Mouse (Mus musculus): ENCODE measurements around the gene Ccdc60. TPM values are rescaled to one million over a fixed set of nuclear protein-coding genes. Genes with fewer than 3 reads are reported as not detected.
A peak's percentile ranks its signal among the peaks of the same experiment; 100 is the strongest.
"Not testable (repeated sequence)": the region's sequence is repeated elsewhere in the genome, so short reads cannot be mapped to it uniquely, and the experiment has no call there.

Ccdc60 gene
- polyA plus RNA-seq, 1 experiment: 0.08 TPM

DNA sequence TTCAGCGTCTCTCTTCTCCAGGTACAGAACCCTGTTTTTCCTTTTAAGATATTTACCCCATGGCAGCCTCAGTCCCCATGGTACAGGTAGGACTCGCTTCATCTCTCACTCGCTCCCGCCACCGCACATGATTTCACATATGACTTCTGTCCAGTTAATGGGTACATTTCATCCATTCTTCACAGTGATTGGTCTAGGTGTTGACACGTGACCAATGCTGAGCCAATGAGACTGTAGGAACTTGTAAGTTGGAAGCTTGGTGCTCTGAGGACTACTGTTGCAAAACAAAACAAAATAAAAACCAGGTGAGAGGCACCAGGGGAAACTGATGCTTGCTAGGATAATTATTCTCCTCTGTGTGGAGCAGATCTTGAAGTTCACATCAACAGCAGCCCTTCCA lies 22.9 kb upstream of the Ccdc60 start:
- no peak overlapping the region for H3K4me3 ChIP-seq (ENCODE audit: insufficient read depth, low read depth, low read length)
- no peak for DNase-seq
- no peaks in the 10 kb centered on the region for H3K27me3 ChIP-seq (replicated peaks; ENCODE audit: control insufficient read depth, insufficient read depth, low read length)
- 94% methylated on average over 6 of the region's 6 CpGs for WGBS
- TF ChIP-seq CTCF (conservative IDR thresholded peaks at IDR 0.05; ENCODE audit: insufficient read depth, insufficient read length, low read depth, low read length) (no peak), POLR2A (IDR thresholded peaks at IDR 0.05; ENCODE audit: low read depth, low read length) (no peak)
- H3K4me1 ChIP-seq (ENCODE audit: control insufficient read depth, insufficient read depth, low read length): no peaks in the 10 kb centered on the region
- no peak overlapping the region for H3K27ac ChIP-seq (ENCODE audit: insufficient read depth, low read depth, low read length)
- no peaks in the 10 kb centered on the region for H3K36me3 ChIP-seq (ENCODE audit: control insufficient read depth, insufficient read depth, low read length)

DNA sequence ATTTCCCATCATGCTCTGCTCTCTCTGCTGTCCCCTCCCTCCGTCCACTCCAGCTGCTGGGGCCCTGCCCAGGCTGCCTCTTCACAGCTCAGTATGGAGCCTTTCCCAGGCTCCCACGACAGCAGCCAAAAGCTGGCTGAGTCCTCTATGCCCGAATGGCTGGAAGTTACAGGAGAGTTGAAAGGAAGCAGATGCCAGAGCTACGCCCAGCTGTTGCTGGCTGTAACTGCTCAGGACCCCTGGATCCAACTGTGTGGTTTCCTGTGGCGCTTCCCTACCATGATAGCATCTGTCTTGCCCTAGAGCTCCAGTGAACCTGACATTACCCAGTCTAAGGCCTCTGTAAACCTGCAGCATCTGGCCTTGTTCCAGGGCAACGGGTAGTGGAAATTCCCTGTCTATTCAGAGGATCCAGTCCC lies 20.6 kb upstream of the Ccdc60 start:
- Histone ChIP-seq H3K4me1 (ENCODE audit: control insufficient read depth, insufficient read depth, low read length) (no peaks in the 10 kb centered on the region), H3K4me3 (ENCODE audit: insufficient read depth, low read depth, low read length) (no peak overlapping the region), H3K27me3 (replicated peaks; ENCODE audit: control insufficient read depth, insufficient read depth, low read length) (no peaks in the 10 kb centered on the region), H3K27ac (ENCODE audit: insufficient read depth, low read depth, low read length) (no peak overlapping the region), H3K36me3 (ENCODE audit: control insufficient read depth, insufficient read depth, low read length) (no peaks in the 10 kb centered on the region)
- peak; percentile 54 for DNase-seq
- 28% methylated on average over 6 of the region's 6 CpGs for WGBS
- TF ChIP-seq CTCF (conservative IDR thresholded peaks at IDR 0.05; ENCODE audit: insufficient read depth, insufficient read length, low read depth, low read length): no peak
- TF ChIP-seq POLR2A (IDR thresholded peaks at IDR 0.05; ENCODE audit: low read depth, low read length): no peak

- DNase-seq: peak; percentile 39
- no peak overlapping the region for H3K4me3 ChIP-seq (ENCODE audit: insufficient read depth, low read depth, low read length)
- H3K4me1 ChIP-seq (ENCODE audit: control insufficient read depth, insufficient read depth, low read length): no peaks in the 10 kb centered on the region
- H3K36me3 ChIP-seq (ENCODE audit: control insufficient read depth, insufficient read depth, low read length): no peaks in the 10 kb centered on the region
- no peaks in the 10 kb centered on the region for H3K27me3 ChIP-seq (replicated peaks; ENCODE audit: control insufficient read depth, insufficient read depth, low read length)
- no peak for TF ChIP-seq POLR2A (IDR thresholded peaks at IDR 0.05; ENCODE audit: low read depth, low read length)
- TF ChIP-seq CTCF (conservative IDR thresholded peaks at IDR 0.05; ENCODE audit: insufficient read depth, insufficient read length, low read depth, low read length): no peak
- no peak overlapping the region for H3K27ac ChIP-seq (ENCODE audit: insufficient read depth, low read depth, low read length)
- 71% methylated on average over 4 of the region's 4 CpGs for WGBS
Measured at GRCm38 (mm10) chr5:116305557-116305956, 16.8 kb upstream of the Ccdc60 start.

DNA sequence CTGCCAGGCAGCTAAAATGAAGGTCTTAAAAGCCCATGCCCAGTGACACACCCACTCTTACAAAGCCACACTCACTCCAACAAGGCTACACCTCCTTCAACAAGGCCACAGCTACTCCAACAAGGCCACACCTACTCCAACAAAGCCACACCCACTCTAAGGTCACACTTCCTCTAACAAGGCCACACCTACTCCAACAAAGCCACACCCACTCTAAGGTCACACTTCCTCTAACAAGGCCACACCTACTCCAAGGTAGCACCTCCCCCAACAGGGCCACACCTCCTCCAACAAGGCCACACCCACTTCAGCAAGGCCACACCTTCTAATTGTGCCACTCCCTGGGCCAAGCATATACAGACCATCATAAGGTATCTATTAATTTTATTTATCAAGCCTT lies 16.4 kb upstream of the Ccdc60 start:
- H3K36me3 ChIP-seq (ENCODE audit: control insufficient read depth, insufficient read depth, low read length); DNase-seq; H3K4me3 ChIP-seq (ENCODE audit: insufficient read depth, low read depth, low read length): not testable (repeated sequence)

DNA sequence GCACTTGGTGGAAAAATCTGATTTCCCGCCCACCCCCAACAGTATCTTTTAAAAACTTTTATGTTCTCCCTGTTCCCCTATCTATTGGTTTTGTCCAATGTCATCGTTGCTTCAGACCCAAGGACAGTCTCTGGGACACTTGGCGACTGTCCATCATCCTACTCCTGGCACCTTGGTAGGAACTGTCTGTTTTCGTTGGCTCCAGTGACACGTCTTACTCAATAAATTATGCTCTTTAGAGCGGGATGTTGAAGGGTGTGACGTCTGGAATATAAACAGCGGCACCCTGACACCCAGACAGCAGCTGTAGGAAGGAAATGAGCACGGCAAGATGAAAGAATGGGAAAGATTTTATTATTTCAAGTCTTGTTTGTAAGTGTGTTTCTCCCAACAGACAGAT lies 12.2 kb upstream of the Ccdc60 start:
- peak; percentile 21 for DNase-seq
- TF ChIP-seq CTCF (conservative IDR thresholded peaks at IDR 0.05; ENCODE audit: insufficient read depth, insufficient read length, low read depth, low read length) (no peak), POLR2A (IDR thresholded peaks at IDR 0.05; ENCODE audit: low read depth, low read length) (no peak)
- WGBS: 14% methylated on average over 9 of the region's 9 CpGs
- no peaks in the 10 kb centered on the region for H3K36me3 ChIP-seq (ENCODE audit: control insufficient read depth, insufficient read depth, low read length)
- H3K27me3 ChIP-seq (replicated peaks; ENCODE audit: control insufficient read depth, insufficient read depth, low read length): no peaks in the 10 kb centered on the region
- H3K27ac ChIP-seq (ENCODE audit: insufficient read depth, low read depth, low read length): no peak overlapping the region
- H3K4me3 ChIP-seq (ENCODE audit: insufficient read depth, low read depth, low read length): no peak overlapping the region
- H3K4me1 ChIP-seq (ENCODE audit: control insufficient read depth, insufficient read depth, low read length): no peaks in the 10 kb centered on the region

More for the DNA sequence above, 16.4 kb upstream of the Ccdc60 start:
- H3K27ac ChIP-seq (ENCODE audit: insufficient read depth, low read depth, low read length); H3K4me1 ChIP-seq (ENCODE audit: control insufficient read depth, insufficient read depth, low read length); H3K27me3 ChIP-seq (replicated peaks; ENCODE audit: control insufficient read depth, insufficient read depth, low read length): not testable (repeated sequence)

DNA sequence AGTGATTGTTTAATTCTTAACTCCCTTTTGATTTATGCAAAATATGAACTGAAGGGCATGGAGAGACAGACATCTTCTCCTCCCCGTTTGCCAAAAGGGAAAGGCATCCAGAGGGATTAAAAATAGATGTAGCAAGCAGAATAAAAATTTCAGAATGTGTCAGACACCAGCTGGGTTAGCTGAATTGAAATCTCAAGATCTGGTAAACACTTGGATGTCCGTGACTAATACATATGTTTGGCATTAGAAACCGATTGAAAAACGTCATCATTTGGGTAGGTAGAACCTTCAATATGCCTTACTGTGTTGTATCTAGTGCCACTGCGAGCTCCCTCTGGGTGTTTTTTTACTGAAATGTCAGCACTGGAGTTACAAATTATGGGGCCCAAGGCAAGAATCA lies 4.7 kb upstream of the Ccdc60 start:
- no peaks in the 10 kb centered on the region for H3K27me3 ChIP-seq (replicated peaks; ENCODE audit: control insufficient read depth, insufficient read depth, low read length)
- 74% methylated on average over 5 of the region's 5 CpGs for WGBS
- no peak for TF ChIP-seq POLR2A (IDR thresholded peaks at IDR 0.05; ENCODE audit: low read depth, low read length)
- TF ChIP-seq CTCF (conservative IDR thresholded peaks at IDR 0.05; ENCODE audit: insufficient read depth, insufficient read length, low read depth, low read length): no peak
- H3K36me3 ChIP-seq (ENCODE audit: control insufficient read depth, insufficient read depth, low read length): no peaks in the 10 kb centered on the region
- H3K27ac ChIP-seq (ENCODE audit: insufficient read depth, low read depth, low read length): no peak overlapping the region
- no peak for DNase-seq
- no peak overlapping the region for H3K4me3 ChIP-seq (ENCODE audit: insufficient read depth, low read depth, low read length)
- H3K4me1 ChIP-seq (ENCODE audit: control insufficient read depth, insufficient read depth, low read length): no peaks in the 10 kb centered on the region

GRCm38 (mm10) chr5:116290584-116290983 lies 1.8 kb upstream of the Ccdc60 start:
- Histone ChIP-seq H3K4me3 (ENCODE audit: insufficient read depth, low read depth, low read length) (no peak overlapping the region), H3K27me3 (replicated peaks; ENCODE audit: control insufficient read depth, insufficient read depth, low read length) (no peaks in the 10 kb centered on the region), H3K36me3 (ENCODE audit: control insufficient read depth, insufficient read depth, low read length) (no peaks in the 10 kb centered on the region), H3K27ac (ENCODE audit: insufficient read depth, low read depth, low read length) (no peak overlapping the region), H3K4me1 (ENCODE audit: control insufficient read depth, insufficient read depth, low read length) (no peaks in the 10 kb centered on the region)
- TF ChIP-seq CTCF (conservative IDR thresholded peaks at IDR 0.05; ENCODE audit: insufficient read depth, insufficient read length, low read depth, low read length) (no peak), POLR2A (IDR thresholded peaks at IDR 0.05; ENCODE audit: low read depth, low read length) (no peak)
- WGBS: 82% methylated on average over 5 of the region's 5 CpGs
- no peak for DNase-seq

DNA sequence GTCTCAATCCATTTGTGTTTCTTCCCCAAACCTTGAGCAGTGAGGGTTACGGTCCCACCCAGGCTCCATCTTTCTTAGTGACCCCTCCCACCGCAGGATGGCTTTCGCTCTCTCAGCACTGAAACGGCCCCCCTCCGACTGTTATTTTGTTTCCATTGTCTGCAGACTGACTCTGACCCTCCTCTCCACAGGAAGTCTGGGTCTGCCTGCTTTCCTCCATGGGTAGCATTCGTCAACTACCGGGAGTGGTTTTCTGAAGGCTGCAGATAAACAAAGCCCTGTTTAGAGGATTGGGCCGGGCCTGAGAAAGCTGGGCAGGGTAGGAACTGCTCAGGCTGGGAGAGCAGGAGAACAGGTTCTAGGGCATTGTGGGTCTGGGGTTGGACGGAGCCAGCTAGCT lies 1.1 kb upstream of the Ccdc60 start:
- Histone ChIP-seq H3K4me3 (ENCODE audit: insufficient read depth, low read depth, low read length) (no peak overlapping the region), H3K27me3 (replicated peaks; ENCODE audit: control insufficient read depth, insufficient read depth, low read length) (no peaks in the 10 kb centered on the region), H3K4me1 (ENCODE audit: control insufficient read depth, insufficient read depth, low read length) (no peaks in the 10 kb centered on the region), H3K27ac (ENCODE audit: insufficient read depth, low read depth, low read length) (no peak overlapping the region), H3K36me3 (ENCODE audit: control insufficient read depth, insufficient read depth, low read length) (no peaks in the 10 kb centered on the region)
- TF ChIP-seq CTCF (conservative IDR thresholded peaks at IDR 0.05; ENCODE audit: insufficient read depth, insufficient read length, low read depth, low read length) (no peak), POLR2A (IDR thresholded peaks at IDR 0.05; ENCODE audit: low read depth, low read length) (no peak)
- DNase-seq: peak; percentile 2
- WGBS: 17% methylated on average over 9 of the region's 9 CpGs

Data from kidney, adult 2 months (tissue).